Mouse (Mus musculus) frontal cortex, postnatal 25 days (tissue): ENCODE results near the gene Pde3b.
"Not testable (repeated sequence)": the region's sequence is repeated elsewhere in the genome, so short reads cannot be mapped to it uniquely, and the experiment has no call there.

Experiments used
- DNase-seq, 2 experiments: peaks; one replicate each; pipeline ENCODE4 v3.0.0; 2022; ENCODE audit warnings: low spot score in 2 of 2

Pde3b gene

GRCm38 (mm10) chr7:114414421-114415335 lies at the start of gene Pde3b:
Gene Pde3b (plus strand): TSS chr7:114415281.
- DNase-seq: peak; percentile 17 to 20

GRCm38 (mm10) chr7:114402130-114402529 lies 13.0 kb upstream of the Pde3b start:
- no peak for DNase-seq

GRCm38 (mm10) chr7:114415336-114416020 lies 397 bp downstream of the Pde3b start:
- peak; percentile 23 to 29 for DNase-seq

GRCm38 (mm10) chr7:114416021-114416845 lies 1.2 kb downstream of the Pde3b start:
- DNase-seq: peak; percentile 19 to 34

GRCm38 (mm10) chr7:114419331-114419730 lies 4.2 kb downstream of the Pde3b start:
- not testable (repeated sequence) for DNase-seq

- no peak for DNase-seq
Measured at GRCm38 (mm10) chr7:114420918-114421317, 5.8 kb downstream of the Pde3b start.

GRCm38 (mm10) chr7:114422224-114422623 lies 7.1 kb downstream of the Pde3b start:
- DNase-seq: no peak

- DNase-seq: no peak
Measured at GRCm38 (mm10) chr7:114429768-114430167, 14.7 kb downstream of the Pde3b start.

GRCm38 (mm10) chr7:114431966-114432365 lies 16.9 kb downstream of the Pde3b start:
- DNase-seq: no peak

GRCm38 (mm10) chr7:114439726-114440125 lies 24.6 kb downstream of the Pde3b start:
- no peak for DNase-seq

- no peak for DNase-seq
Measured at GRCm38 (mm10) chr7:114440494-114440893, 25.4 kb downstream of the Pde3b start.

- no peak for DNase-seq
Measured at GRCm38 (mm10) chr7:114452876-114453275, 37.8 kb downstream of the Pde3b start.

GRCm38 (mm10) chr7:114453300-114453990 lies 38.4 kb downstream of the Pde3b start:
- no peak for DNase-seq

- no peak for DNase-seq
Measured at GRCm38 (mm10) chr7:114454858-114455257, 39.8 kb downstream of the Pde3b start.

- DNase-seq: no peak
Measured at GRCm38 (mm10) chr7:114456904-114457303, 41.8 kb downstream of the Pde3b start.

- DNase-seq: no peak
Measured at GRCm38 (mm10) chr7:114459909-114460308, 44.8 kb downstream of the Pde3b start.

- no peak for DNase-seq
Measured at GRCm38 (mm10) chr7:114461727-114462126, 46.6 kb downstream of the Pde3b start.

- no peak for DNase-seq
Measured at GRCm38 (mm10) chr7:114466358-114466757, 51.3 kb downstream of the Pde3b start.

- DNase-seq: no peak
Measured at GRCm38 (mm10) chr7:114472471-114472870, 57.4 kb downstream of the Pde3b start.

GRCm38 (mm10) chr7:114474889-114475288 lies 59.8 kb downstream of the Pde3b start:
- DNase-seq: no peak

GRCm38 (mm10) chr7:114477884-114478283 lies 62.8 kb downstream of the Pde3b start:
- no peak for DNase-seq
